Mouse (Mus musculus) gonadal fat pad, adult 2 months (tissue): Measurements from ENCODE around the gene Bmp2k. TPM values are rescaled to one million over a fixed set of nuclear protein-coding genes. Genes with fewer than 3 reads are reported as not detected.

Experiments
- DNase-seq: peaks from one replicate; pipeline ENCODE4 v3.0.0-alpha.2; 2012; ENCODE audit warnings: low read depth
- polyA plus RNA-seq: library from polyadenylated mRNA; depleted of rRNA; stranded (reverse); fragments of >200 nt; gene quantifications from 2 replicates; pipeline ENCODE4 v1.2.3, GENCODE M21; 2012

The Bmp2k gene
- polyA plus RNA-seq, 1 experiment = 11.7 TPM

DNA sequence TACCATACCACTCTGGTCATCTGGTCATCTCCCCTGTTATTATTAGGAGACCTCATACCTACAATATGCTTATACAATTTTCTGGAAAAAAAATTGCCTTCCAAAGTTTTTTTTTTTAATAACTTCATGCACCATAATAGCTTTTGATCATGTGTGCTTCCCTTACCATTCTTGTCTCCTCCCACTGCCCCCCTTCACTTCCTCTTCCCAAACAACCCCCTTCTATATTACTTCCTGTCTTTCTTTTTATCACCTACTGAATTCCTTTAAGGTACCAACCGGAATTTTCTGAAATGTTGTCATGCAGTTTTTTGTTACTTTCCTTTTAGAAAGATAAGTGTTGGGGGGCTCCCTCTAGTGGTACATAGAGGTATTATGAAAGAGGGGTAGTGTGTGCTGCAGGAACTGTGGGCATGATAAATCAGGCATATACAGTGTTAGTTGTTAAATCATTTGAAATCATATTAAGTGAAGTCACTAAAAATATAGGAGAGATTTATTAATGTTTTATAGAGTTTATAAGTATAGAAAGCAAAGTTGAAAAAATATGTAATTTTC, 58.1 kb downstream of the Bmp2k start:
- DNase-seq = no peak

DNA sequence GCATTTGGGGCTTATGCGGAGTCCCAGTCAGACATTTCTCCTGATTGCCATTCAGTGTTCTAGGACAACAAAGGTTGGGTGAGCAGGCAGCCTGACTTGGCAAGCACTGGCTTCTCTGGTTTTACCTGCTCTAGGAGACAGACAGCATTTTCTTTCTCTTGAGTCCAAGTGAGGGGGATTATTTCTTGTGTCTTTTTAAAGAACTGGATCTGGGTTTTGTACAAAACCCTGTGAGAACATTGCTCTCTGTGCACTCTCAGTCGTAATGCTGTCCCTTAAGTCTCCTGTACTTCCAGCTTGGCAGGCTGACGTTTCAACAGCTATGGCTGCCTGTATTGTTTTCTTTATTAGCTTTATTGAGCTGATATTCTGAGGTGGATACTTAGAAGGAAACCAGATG, 58.9 kb downstream of the Bmp2k start:
- DNase-seq = no peak

DNA sequence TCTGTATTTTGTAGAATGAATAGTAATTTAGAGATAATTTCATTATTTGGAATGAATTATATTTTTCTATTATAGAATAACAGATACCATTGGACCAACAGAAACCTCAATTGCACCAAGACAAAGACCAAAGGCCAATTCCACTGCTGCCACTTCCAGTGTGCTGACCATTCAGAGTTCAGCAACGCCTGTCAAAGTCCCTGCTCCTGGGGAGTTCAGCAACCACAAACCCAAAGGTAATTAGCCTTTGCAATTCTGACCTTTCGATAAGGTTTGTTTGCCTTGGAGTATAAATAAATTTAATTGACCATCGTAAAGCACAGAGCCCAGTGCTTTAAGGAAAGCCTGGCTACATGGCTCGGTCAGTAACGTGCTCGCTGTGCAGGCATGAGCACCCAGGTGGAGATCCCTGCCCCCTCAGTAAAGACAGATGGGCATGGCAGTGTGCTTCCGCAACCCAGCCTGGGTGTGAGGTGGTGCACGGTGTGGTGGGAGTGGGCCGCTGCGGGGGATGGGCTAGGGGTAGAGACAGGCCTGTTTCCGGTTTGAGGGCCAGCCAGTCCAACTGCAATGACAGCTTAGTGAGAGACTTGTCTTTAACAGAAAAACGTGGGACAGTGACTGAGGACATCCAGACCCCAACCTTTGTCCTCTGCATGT, 59.4 kb downstream of the Bmp2k start:
- DNase-seq = no peak

DNA sequence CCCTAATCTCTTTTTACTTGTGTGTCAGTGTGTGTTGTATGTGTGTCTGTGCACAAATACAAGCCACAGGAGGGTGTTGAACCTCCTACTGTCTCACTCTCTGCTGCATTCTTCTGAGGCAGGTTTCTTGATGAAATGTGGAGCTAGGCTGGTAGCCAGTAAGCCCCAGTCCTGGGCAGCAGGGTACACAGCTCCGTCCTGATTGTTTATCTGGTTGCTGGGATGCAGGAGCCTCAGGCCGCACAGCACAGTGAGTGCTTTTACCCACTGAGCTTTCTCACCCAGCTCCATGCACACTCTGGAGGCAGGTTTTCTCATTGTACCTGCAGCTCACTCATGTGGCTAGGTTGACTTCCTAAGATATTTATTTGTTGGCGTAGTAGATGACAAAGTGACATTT, 63.4 kb downstream of the Bmp2k start:
- DNase-seq = no peak

DNA sequence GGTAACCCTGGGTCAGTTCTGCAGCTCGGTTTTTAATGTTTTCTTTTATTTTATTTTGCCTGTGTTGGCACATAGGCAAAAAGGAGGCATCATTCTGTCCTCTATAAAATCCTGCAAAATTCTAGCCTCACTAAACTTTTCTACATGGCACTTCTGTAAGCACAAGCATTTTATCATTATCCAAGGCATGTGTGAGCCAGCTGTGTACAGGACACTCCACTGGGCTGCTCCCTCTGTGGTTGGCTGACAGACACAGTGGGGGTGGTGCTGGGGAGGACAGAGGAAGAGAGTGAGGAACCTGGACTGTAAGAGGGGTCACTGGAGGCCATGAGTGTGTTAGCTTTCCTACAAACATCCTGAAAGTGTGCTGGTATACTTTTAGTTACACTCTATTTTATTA, 64.6 kb downstream of the Bmp2k start:
- DNase-seq = no peak

DNA sequence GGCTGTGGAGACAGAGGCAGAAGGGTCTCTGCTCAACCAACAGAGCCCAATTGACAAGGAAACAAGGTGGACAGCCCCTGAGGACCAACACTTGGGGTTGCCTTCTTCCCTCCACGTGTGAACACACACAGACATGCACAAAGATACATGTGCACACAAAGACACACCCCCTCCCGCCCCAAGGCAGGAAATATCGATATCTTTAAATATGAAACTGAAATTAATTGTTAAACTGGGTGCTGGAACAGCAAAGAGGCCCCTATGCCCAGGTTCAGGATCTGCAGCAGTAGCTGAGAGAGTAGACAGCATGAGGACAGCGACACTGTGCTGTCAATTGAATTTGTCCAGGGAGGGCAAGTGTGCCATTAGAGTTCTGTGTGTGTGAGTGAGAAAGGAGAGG, 68.3 kb downstream of the Bmp2k start:
- no peak for DNase-seq

DNA sequence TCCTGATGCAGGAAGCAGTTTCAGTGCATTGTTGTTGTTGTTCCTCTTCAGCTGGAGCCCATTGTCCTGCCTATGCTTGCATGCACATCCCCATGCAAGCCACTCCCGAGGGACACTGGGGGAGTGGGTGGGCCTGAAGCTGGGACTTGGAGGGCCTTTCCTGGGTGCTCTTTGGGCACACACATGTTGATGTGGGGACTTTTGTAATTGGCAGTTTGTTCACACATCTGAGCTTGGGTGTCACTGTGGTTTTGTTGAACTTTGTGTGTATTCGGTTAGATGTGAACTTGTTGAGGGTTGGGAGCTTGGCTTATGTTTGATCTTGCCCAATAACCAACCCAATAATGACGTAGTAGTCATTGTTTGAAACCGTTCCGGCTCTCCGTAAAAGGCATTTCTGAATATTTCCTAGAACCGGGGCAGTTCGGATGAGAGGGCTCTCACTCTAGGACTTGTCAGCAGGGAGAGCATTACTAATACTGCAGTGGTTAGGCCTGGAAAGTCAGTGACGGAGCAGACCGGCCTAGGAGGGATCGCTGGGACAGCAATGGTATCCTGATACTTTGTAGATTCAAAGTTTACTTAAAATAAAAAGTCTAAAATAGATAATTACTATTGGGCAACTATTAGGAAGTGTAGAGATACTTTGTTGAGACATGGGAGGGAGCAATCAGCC, 78.1 kb downstream of the Bmp2k start:
- DNase-seq = no peak

DNA sequence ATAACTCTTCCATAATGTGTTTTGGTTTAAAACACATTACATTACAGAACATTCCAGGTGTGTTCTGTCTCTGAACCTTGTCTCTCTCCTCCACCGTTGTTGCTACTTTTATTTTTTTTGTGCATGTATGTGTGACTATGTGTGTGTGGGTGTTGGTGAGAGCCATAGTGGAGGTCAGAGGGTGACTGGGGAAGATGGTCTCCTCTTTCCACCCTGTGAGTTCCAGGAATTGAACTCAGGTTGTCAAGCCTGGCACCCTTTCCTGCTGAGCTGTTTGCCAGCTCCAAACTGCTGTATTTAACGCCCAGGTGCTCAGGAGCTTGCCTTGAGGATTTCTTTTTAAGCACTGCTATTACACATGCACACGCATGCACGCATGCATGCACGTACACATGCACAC, 78.7 kb downstream of the Bmp2k start:
- DNase-seq = no peak

DNA sequence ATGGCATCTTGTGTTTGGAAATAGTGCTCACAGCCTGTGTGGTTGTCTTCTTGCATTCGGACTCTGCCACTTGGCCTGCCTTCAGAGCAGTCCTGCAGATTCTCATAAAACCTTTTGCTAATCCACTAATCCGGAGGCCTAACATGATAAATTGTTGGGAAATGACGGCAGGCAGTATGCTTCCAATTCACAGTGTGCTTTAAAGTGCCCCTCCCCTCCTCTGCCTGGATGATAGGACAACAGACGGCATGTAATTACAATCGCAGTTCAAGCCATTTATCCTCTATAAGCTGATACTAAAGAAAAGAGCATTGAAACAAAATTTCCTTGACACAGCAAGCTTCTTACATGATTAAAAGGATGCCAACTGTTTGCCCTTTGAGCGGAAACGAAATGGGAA, 80.2 kb downstream of the Bmp2k start:
- DNase-seq = no peak

DNA sequence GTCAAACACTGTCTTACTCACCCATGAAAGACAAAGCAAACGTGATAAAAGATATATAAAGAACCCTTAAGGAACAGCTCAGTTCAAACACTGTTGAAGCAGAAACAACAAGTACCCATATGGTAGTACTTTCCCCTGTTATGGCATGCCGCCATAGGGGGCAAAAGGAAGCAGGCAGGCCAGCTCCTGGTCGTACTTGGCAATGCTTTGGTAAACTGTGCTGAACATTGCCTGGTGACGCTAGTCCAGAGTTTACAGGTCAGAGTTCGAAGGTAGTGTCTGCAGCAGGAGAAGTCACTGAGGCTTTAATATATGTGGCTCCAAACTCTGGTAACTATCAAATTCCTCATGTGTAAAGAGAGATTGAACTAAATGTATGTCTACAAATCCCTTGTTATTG, 81.2 kb downstream of the Bmp2k start:
- no peak for DNase-seq

DNA sequence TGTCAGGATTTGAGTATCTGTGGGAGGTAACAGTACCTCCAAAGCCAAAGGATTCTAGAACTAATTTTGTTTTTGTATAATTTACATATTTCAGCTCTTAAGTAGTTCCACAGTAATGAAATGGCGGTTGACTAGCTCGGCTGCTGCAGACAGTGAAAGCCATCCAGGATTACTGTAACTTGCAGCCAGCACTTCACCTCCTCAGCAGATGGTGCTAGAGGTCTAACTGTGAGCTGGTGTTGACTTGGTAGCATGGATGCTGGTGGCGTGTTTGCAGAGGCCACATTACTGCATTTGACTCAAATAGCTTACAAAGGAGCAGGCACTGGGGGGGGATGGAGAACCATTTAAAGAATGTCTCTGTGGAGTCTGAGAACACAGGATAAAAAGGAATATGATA, 84.0 kb downstream of the Bmp2k start:
- no peak for DNase-seq

DNA sequence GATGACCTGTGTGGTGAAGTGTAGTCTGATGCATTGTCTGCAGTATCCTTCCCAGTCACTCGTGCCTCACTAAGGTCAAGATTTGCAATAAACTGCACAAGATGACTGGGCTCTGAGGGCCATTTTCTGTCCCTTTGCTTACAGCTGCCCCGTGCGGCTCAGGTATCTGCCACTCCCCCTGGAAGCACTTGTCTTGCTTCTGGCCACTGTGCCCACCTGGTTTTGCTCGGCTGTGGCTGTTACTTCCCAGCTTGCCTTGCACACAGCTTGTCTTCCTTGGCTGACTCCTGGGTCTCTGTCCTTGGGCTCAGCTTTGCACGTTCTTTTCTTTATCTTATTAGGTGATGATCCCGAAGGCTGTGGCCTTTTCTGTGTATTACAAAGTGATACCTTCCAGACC, 86.2 kb downstream of the Bmp2k start:
- no peak for DNase-seq

DNA sequence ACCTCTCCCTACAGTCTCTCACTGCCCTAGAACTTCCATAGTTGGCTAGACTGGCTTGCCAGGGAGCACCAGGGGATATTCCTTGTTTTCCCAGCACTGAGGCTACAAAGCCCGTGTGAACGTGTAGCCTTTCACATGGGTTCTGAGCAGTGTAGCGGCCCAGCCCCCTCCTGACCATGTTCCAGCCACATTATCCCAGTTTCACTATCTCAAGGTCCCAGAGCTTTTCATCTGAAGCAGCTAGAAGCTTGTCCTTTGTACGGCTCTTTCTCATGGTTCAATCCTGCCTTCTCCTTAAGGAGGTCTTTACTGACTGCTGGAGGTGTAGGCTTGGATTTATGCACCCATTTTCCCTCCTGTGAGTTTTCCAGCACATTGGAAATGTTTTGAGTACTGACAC, 87.1 kb downstream of the Bmp2k start:
- no peak for DNase-seq

DNA sequence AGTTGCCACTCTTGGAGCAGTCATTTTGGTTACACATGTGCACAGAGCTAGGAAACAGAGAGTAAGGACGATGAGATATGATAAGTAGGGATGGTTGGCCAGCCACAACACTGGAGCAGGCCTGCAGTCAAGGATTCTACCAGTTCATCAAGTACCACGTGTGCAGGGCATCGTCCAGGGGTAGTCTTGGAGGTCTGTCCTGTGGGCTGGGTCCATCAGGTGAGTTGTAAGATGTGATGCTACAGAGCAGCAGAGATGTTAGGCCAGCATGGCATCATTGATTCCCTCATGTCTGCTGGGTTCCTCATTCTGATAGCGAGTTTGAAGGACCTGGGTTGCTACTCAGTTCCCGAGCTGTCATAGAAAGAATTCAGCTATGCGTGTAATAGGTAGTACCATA, 87.6 kb downstream of the Bmp2k start:
- DNase-seq = no peak

DNA sequence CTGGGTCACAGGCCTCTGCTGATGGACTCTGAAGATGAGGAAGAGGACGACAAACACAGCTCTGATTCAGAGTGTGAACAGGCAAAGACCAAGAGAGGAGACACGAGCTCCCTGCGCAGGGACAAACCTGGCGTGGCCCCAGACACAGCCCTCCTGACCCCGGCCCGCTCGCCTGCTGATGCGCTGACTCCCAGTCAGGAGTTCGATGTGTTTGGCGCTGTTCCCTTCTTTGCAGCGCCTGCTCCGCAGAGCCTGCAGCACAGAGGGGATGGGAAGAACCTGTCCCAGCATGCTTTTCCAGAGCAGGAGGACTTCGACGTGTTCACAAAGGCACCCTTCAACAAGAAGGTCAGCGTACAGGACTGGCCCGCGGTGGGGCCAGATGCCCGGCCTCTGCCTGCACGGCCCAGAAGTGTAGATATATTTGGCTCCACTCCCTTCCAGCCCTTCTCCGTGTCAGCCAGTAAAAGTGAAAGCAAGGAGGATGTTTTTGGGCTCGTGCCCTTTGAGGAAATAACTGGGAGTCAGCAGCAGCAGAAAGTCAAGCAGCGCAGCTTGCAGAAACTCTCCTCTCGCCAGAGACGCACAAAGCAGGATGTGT, 89.6 kb downstream of the Bmp2k start:
- DNase-seq = no peak

DNA sequence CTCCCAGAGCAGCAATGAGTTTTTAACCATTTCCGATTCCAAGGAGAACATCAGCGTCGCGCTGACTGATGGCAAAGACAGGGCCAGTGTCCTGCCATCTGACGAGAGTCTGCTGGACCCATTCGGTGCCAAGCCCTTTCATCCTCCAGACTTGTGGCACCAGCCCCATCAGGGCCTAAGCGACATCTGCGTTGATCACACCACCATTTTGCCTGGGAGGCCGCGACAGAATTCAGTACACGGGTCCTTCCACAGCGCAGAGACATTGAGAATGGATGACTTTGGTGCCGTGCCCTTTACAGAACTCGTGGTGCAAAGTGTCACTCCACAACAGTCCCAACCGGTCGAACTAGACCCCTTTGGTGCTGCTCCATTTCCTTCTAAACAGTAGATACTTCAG, 90.3 kb downstream of the Bmp2k start:
- DNase-seq = no peak

DNA sequence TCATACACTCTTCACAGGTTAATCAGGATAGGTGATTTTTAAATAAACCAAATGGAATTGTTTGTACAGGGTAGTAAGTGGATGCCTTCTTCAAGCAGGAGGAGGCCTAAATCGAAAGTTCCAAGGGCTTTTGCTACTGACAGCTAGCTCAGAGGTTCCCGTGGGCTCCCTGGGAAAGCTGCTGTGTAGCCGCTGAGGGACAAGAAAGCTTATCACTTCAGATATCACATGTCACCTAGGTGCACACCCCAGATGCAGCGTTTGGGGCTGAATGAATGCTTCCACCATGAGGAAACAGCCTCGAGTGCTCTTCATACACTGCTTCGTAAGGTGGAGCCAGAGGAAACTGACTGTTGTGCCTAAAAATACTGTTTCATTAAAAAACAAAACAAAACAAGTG, 90.7 kb downstream of the Bmp2k start:
- no peak for DNase-seq

DNA sequence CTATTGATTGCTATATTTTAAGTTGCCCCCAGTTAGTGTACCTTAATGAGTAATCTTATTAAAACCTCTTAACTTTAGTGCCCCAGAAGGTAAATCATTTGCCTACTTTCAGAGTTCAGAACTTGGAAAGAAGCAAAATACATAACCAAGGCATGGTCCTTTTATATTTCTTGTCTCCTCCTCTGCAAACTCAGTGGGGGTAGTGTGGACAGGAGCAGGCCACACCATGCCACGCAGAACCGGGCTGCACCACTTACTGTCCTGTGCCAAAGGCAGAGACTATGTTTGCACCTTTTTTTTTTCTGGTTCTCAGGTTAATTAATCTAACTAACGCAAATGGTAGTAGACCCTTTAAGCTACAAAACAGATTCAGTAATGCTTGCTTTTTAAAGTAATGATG, 91.9 kb downstream of the Bmp2k start:
- no peak for DNase-seq

DNA sequence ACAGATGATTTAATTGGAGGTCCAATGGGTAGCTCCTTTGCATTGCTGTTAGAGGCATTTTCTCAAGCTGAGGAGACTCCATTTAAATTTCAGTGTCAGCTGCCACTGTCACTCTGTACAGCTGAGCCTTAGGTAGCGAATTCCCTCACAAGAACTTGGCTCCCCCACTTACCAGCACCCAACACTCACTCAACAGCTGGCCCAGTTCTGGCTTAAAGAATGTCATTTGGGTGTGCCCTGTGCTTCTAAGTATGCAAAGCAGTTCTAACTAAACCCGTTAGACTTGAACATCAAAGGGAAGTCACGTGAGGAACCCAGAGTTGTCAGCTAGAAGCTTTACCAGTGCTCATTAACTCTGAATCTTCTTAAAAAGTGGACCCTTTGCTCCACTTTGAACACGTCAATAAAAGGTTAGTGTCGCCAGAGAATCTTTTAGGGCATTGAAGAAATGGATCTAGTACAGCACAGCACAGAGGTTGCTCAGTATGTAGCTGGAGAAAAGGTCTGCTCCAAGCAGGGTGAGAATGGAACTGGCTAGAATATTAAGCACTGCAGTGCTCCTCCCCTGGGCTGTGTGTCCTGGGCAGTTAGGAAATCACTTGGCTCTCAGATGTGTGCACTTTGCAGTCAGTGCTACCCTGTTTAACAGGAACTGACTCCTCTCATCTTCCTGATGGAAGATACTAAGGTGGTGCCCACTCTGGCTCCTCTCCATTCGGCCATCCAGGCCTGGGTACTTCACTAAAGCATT, 92.7 kb downstream of the Bmp2k start:
- DNase-seq = no peak

DNA sequence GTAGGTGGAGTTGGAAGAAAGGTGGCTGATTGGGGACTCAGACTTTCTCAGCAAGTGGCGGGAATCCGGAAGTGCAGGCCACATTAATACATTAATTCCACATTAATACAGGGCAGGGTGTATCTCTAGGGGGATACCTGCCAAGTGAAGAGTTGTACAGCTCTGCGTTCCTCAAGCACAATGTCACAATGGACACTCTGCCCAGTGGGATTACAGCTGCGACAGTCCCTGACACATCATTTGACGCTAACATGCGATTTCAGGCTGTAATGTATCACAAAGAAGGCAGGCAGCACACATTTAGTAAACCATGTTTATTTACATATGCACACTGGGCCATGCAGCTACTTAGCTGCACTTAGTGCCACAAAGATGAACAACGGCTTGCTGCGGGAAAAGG, 95.5 kb downstream of the Bmp2k start:
- DNase-seq = no peak

DNA sequence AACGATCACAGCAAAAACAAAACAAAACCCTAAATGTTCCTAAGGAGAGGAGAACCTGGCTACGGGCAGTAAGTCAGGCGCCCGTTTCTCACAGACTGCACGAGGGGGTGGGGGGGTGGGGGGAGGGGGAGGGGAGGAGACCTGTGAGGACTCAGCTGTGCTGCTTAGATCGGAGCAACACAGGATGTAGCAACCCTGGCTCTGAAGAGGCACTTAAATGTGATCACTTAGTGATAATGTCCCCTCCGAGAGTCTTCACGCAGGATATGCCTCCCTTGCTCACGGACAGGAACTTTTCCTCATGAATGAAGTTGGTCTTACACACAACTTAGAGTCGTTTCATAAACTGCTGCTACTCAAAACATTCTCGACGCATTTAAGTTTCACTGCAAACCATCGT, 97.8 kb downstream of the Bmp2k start:
- no peak for DNase-seq

DNA sequence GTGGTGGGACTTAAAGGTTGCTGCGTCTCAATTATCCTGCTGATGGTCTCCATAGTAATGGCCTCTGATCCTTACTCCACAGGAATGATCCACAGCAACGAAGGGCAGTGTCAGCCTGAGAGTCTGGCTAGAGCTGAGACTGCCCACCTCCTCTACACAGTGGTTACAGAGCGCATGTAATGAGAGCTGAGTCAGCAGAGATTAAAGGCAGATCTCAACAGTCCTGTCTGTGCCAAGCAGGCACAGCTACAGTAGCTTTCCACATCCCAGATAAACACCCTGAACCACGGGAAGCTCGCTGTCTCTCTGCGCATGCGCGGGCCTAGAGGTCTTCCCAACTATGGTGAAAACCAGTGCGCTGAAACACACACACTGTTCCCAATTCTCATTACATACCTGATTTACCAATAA, 100.1 kb downstream of the Bmp2k start:
- no peak for DNase-seq

DNA sequence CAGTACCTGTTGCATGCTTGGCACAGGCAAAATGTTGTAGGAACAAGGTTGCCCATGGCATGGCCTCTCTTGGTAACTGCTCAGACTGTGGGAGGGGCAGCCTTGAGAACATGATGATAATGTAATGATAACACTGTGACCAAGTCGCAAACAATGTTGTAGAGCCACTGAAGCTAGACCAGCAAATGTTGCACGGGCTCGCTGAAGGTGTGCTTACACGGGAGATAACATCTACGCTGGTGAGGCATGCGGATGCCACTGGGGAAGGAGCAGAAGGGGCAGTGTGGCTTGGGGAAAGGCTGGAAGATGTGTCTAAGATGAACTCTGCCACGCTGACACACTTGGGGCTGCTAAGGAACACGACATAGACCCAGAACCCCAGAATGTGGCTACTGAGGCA, 102.5 kb downstream of the Bmp2k start:
- DNase-seq = no peak
